ENCODE assay signal across 13 mouse cellular contexts in genomic region chr17:84535226-84535625, GRCm38 (mm10). TPM values are rescaled to one million over a fixed set of nuclear protein-coding genes. Genes with fewer than 3 reads are reported as not detected.
DNase-seq lines count a peak whose midpoint lies in the region; ATAC-seq and TF ChIP-seq lines count a peak whose summit lies in the region.
"Had no signal": no experiment of that assay in that cellular context is flagged by ENCODE, and none has a peak within 500 bp of the region (broad histone marks: within the 10 kb centered on the region; RNA-seq: fewer than 3 reads in every experiment).

No protein-coding gene starts in this region.

- TF ChIP-seq POLR2A in embryonic fibroblast, embryonic 13.5 days (IDR thresholded peaks at IDR 0.05; ENCODE audit: low read depth, low read length) = no peak

- no peaks in the 10 kb centered on the region for H3K9me3 ChIP-seq in heart, embryonic 11.5 days (replicated peaks; ENCODE audit: control insufficient read depth, low read length)
- H3K9me3 ChIP-seq in stomach, postnatal 0 days (ENCODE audit: control insufficient read depth, low read length) = no peaks in the 10 kb centered on the region

- H3K4me2 ChIP-seq in heart, embryonic 11.5 days = no peak overlapping the region
- H3K4me2 ChIP-seq in stomach, postnatal 0 days (replicated peaks; ENCODE audit: low read depth) = no peak overlapping the region

- no peak for TF ChIP-seq EP300 in stomach, postnatal 0 days (optimal IDR thresholded peaks at IDR 0.05)

- H3K4me3 ChIP-seq in heart, embryonic 11.5 days (ENCODE audit: low read depth, low read length) = no peak overlapping the region
- H3K4me3 ChIP-seq in embryonic fibroblast, embryonic 13.5 days (ENCODE audit: insufficient read depth, low read length) = no peak overlapping the region
- H3K4me3 ChIP-seq in stomach, postnatal 0 days (ENCODE audit: low read depth, low read length) = no peak overlapping the region
- H3K4me3 ChIP-seq: forebrain, embryonic 10.5 days; midbrain, embryonic 10.5 days had no signal

- no peak for TF ChIP-seq CTCF in embryonic fibroblast, embryonic 13.5 days (IDR thresholded peaks at IDR 0.05; ENCODE audit: borderline replicate concordance, insufficient read depth, low read length)
- no peak for TF ChIP-seq CTCF in stomach, postnatal 0 days (IDR thresholded peaks at IDR 0.05; ENCODE audit: low read depth)

- DNase-seq in heart, adult 11 months = peak; percentile 97
- peak; percentile 31 for DNase-seq in left cerebral cortex, postnatal 4 days
- no peak for DNase-seq in left cerebral cortex, postnatal 25 days (ENCODE audit: low spot score in 2 of 2)
- peak; percentile 41 to 47 for DNase-seq in heart, postnatal 36 days
- DNase-seq in stomach, postnatal 0 days (ENCODE audit: low spot score) = no peak
- DNase-seq in spleen, adult 12 weeks (ENCODE audit: low spot score) = no peak
- DNase-seq: cerebellum, postnatal 25 days had no signal

- 80% methylated on average over 4 of the region's 4 CpGs for WGBS in heart, embryonic 11.5 days (ENCODE audit: insufficient replicate concordance)
- WGBS in stomach, postnatal 0 days = 70% methylated on average over 4 of the region's 4 CpGs

- peaks cover 3% of the 10 kb centered on the region; the same call in 1 of the 2 replicates for H3K4me1 ChIP-seq in heart, embryonic 11.5 days (ENCODE audit: control insufficient read depth, insufficient read depth, low read length)
- H3K4me1 ChIP-seq in embryonic fibroblast, embryonic 13.5 days (ENCODE audit: control insufficient read depth, insufficient read depth, low read length) = peaks cover 24% of the 10 kb centered on the region
- no peaks in the 10 kb centered on the region for H3K4me1 ChIP-seq in stomach, postnatal 0 days (replicated peaks; ENCODE audit: control insufficient read depth, insufficient read depth)

- H3K27me3 ChIP-seq in heart, embryonic 11.5 days (ENCODE audit: control insufficient read depth, insufficient read depth, low read length) = no peaks in the 10 kb centered on the region
- H3K27me3 ChIP-seq in stomach, postnatal 0 days (ENCODE audit: control insufficient read depth, insufficient read depth, low read length) = no peaks in the 10 kb centered on the region

- H3K27ac ChIP-seq in heart, embryonic 11.5 days (ENCODE audit: low read depth, low read length) = no peak overlapping the region
- H3K27ac ChIP-seq in embryonic fibroblast, embryonic 13.5 days (ENCODE audit: insufficient read depth, low read length) = peak overlapping the region; percentile 17; the same call in 1 of the 2 replicates
- H3K27ac ChIP-seq in stomach, postnatal 0 days (replicated peaks) = no peak overlapping the region
- H3K27ac ChIP-seq: forebrain, embryonic 10.5 days; midbrain, embryonic 10.5 days had no signal

- no peak for ATAC-seq in heart, embryonic 11.5 days (replicated peaks; ENCODE audit: insufficient number of reproducible peaks, low FRiP score, low TSS enrichment)
- no peak for ATAC-seq in stomach, postnatal 0 days (ENCODE audit: low FRiP score, low TSS enrichment)
- ATAC-seq: CD4-positive, CD25-positive, alpha-beta regulatory T cell, adult 4 months had no signal

- intact Hi-C loops in left cerebral cortex, postnatal 4 days (cut with DNase I) = no loop called here
- intact Hi-C loops in left cerebral cortex, postnatal 25 days (cut with DNase I) = no loop called here
- intact Hi-C loops in heart, postnatal 36 days (cut with DNase I) = no loop called here

- no peaks in the 10 kb centered on the region for H3K36me3 ChIP-seq in heart, embryonic 11.5 days (ENCODE audit: control insufficient read depth, insufficient read depth, low read length)
- no peaks in the 10 kb centered on the region for H3K36me3 ChIP-seq in stomach, postnatal 0 days (ENCODE audit: control insufficient read depth, insufficient read depth, low read length)

- no peak overlapping the region for H3K9ac ChIP-seq in heart, embryonic 11.5 days (ENCODE audit: low read depth, low read length)
- no peak overlapping the region for H3K9ac ChIP-seq in stomach, postnatal 0 days (ENCODE audit: low read length)

RNA-seq across cellular contexts. Expression of gene Plekhh2, which starts 23.5 kb away (rescaled TPM):
- polyA plus RNA-seq in heart, embryonic 11.5 days (2014; fragmentation: Nextera tagmentation; extraction: Ambion mirVana) = 3.2 and 4.2 TPM in 2 replicates
- total RNA-seq in left cerebral cortex, postnatal 4 days (2021) = 1 to 10 TPM; 3.9 to 4.7 TPM
- total RNA-seq in left cerebral cortex, postnatal 25 days (2021) = 1 to 10 TPM; 5.0 to 5.4 TPM
- 26.9 and 37.7 TPM in 2 replicates for polyA plus RNA-seq in embryonic fibroblast, embryonic 13.5 days (2011; ENCODE audit: insufficient read length, low read depth, missing spikeins)
- total RNA-seq in heart, postnatal 36 days (2021) = 1 to 10 TPM; 2.9 TPM
- polyA plus RNA-seq in stomach, postnatal 0 days (2015; fragmentation: Nextera tagmentation; extraction: Ambion mirVana) = 2.3 and 2.4 TPM in 2 replicates
- total RNA-seq: hematopoietic stem cell, adult 5-6 weeks had no signal
- polyA plus RNA-seq: CD4-positive, CD25-positive, alpha-beta regulatory T cell, adult 4 months had no signal

Comparison
In these comparisons a context has a peak if more than half of its experiments do, and no peak if none do; other contexts are left out.
1. DNase-seq: peak in heart, adult 11 months (single experiment), left cerebral cortex, postnatal 4 days (single experiment) and heart, postnatal 36 days (2 of 2); none in left cerebral cortex, postnatal 25 days (0 of 2), stomach, postnatal 0 days (single experiment) and spleen, adult 12 weeks (single experiment).